Mouse (Mus musculus) E14TG2a.4 (cell line): ENCODE data around the gene Deup1.

Experiments
- H3K27me3 ChIP-seq: 2 replicates; pipeline ENCODE4 v1.6.1; 2014; ENCODE audit warnings: low read length, control low read depth; ENCODE audit not compliant: insufficient read depth
- H3K36me3 ChIP-seq: 2 replicates; pipeline ENCODE4 v1.6.1; 2014; ENCODE audit warnings: low read length, control low read depth; ENCODE audit not compliant: insufficient read depth
- H3K4me1 ChIP-seq: replicated peaks from 2 replicates; pipeline ENCODE4 v1.6.1; 2014; ENCODE audit warnings: low read depth, low read length, control low read depth
- H3K4me3 ChIP-seq: replicated peaks from 2 replicates; pipeline ENCODE4 v1.5.1; 2014; ENCODE audit warnings: mild to moderate bottlenecking, low read length
- H3K9me3 ChIP-seq: 2 replicates; pipeline ENCODE4 v1.6.1; 2014; ENCODE audit warnings: low read length, control low read depth
- CTCF ChIP-seq: conservative IDR thresholded peaks from 2 replicates; pipeline ENCODE4 v1.5.1; 2014; ENCODE audit warnings: low read length
- NANOG ChIP-seq: IDR thresholded peaks from 2 replicates; pipeline ENCODE4 v1.6.1; 2014; ENCODE audit warnings: borderline replicate concordance, low read length, mixed read lengths
- POU5F1 ChIP-seq: IDR thresholded peaks from 2 replicates; pipeline ENCODE4 v1.6.1; 2014; ENCODE audit warnings: low read length, borderline replicate concordance

Gene Deup1

DNA sequence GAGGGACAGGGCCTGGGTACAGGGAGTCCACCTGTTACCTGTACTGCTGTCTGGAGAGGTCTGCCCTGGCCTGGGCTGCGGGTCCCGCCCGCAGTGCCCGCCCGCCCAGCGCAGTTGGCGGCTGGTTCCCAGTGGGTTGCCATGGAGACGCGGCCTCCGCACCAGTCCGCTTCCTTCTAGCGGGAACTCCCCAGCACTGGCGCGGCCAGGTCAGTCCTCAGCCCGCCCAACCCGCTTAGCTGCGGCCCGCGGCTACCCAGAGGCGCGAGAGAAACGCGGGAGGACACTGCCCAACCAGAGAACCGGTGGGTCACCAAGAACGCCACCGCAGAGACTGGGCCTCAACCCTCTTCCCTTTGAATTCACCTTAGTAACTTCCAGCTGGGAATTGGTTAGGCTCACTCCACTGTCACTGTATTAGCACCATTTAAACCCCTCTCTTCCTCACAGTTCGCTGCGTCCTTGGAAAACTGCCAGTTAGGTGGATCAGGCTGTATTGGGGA lies at the start of gene Deup1:
Deup1 (minus strand) TSS at position 149 of the 503 bp plus-strand sequence.
- Histone ChIP-seq H3K9me3 (no peaks in the 10 kb centered on the region), H3K27me3 (peaks cover 18% of the 10 kb centered on the region), H3K36me3 (no peaks in the 10 kb centered on the region), H3K4me1 (peaks cover 14% of the 10 kb centered on the region), H3K4me3 (peak within 1 kb of the TSS; percentile 60)
- TF ChIP-seq POU5F1 (no peak), NANOG (no peak), CTCF (no peak)

DNA sequence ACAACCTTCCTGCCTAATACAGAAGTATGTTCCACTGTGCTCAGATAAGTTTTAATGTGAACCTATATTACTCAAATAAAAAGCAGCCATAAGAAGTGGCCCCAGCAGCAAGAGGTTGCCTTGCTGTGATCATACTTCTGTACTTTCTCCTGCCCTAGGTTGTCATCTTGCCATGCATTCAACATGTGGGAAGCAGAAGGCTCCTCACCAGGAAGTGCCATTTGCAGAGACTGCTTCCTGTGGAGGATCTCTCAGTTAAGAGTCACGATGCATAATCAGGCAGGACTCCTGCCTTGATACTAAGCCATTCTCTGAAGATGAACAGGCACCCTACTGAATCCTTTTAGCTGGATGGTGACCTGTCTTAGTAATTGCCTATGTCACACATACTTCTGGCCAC lies 44.5 kb upstream of the Deup1 start:
- H3K4me3 ChIP-seq, result no peak overlapping the region
- H3K27me3 ChIP-seq, result no peaks in the 10 kb centered on the region
- H3K4me1 ChIP-seq, result no peaks in the 10 kb centered on the region
- TF ChIP-seq CTCF (no peak), NANOG (no peak), POU5F1 (no peak)
- no peaks in the 10 kb centered on the region for H3K9me3 ChIP-seq
- no peaks in the 10 kb centered on the region for H3K36me3 ChIP-seq

DNA sequence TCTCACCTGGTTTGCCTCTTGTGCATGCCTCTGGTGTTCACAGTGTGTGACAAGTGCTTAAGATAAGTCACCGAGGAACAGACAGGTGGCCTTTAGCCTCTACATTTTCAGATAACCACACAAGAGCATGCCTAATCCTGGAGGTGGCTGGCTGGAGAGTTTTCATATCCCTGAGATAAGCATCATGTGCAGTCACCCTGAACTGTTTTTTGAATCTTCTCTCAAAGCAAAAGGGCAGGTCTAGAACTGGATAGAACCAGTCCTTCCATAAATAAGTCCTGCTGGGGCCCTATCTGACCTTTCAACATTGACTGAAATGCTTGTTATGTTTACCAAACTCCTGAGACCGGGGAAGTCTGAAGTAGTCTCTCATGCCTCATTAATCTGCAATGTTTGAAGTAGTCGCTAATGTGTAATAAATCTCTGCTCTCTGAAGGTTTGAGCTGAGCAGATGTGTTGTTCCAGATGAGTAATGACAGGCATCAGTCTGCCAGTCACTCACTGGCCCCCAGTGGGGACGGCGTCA lies 42.3 kb upstream of the Deup1 start:
- Histone ChIP-seq H3K36me3 (no peaks in the 10 kb centered on the region), H3K9me3 (no peaks in the 10 kb centered on the region), H3K4me1 (no peaks in the 10 kb centered on the region), H3K4me3 (no peak overlapping the region), H3K27me3 (no peaks in the 10 kb centered on the region)
- no peak for TF ChIP-seq POU5F1
- TF ChIP-seq NANOG, result no peak
- no peak for TF ChIP-seq CTCF

DNA sequence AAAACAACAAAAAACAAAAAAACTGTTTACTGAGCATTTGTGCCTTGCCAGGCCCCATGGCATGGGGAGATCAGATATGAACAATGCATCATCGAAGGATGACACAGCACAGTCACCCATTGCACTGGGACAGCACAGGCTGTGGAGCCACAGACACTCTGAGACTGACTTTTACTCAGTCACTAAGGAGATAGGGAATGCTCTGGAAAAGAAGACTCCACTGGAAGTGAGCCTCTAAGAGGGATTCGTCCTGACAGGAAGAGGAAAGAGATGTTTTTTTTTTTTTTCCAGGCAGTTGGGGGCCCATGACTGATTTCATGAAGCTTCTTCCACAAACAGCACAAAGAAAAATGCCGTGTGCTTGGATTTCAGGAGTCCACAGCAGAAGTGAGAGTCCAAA lies 41.7 kb upstream of the Deup1 start:
- no peaks in the 10 kb centered on the region for H3K4me1 ChIP-seq
- H3K9me3 ChIP-seq, result no peaks in the 10 kb centered on the region
- H3K36me3 ChIP-seq, result no peaks in the 10 kb centered on the region
- no peak overlapping the region for H3K4me3 ChIP-seq
- no peaks in the 10 kb centered on the region for H3K27me3 ChIP-seq
- TF ChIP-seq NANOG (no peak), CTCF (no peak), POU5F1 (no peak)

DNA sequence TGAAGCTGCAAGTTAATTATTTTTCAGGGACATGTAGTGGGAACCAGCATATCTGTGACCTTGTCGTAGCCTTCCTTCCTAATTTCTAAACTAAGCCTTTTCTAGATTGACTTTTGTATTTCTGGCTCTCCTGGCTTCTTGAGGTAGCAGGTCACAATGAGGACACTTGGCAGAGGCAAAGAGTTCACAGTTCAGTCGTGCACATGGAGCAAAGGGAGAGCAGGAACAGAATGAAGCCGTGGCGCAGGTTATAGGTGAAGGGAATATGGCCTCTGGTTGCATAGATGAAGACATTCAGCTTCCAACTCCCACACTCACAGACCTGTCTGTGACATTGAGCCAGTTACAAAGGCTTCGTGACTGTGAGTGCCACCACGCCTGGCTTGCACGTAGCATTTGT lies 36.9 kb upstream of the Deup1 start:
- Histone ChIP-seq H3K4me3 (no peak overlapping the region), H3K9me3 (peaks cover 8% of the 10 kb centered on the region), H3K27me3 (no peaks in the 10 kb centered on the region), H3K36me3 (no peaks in the 10 kb centered on the region), H3K4me1 (no peaks in the 10 kb centered on the region)
- TF ChIP-seq NANOG (no peak), CTCF (no peak), POU5F1 (no peak)

DNA sequence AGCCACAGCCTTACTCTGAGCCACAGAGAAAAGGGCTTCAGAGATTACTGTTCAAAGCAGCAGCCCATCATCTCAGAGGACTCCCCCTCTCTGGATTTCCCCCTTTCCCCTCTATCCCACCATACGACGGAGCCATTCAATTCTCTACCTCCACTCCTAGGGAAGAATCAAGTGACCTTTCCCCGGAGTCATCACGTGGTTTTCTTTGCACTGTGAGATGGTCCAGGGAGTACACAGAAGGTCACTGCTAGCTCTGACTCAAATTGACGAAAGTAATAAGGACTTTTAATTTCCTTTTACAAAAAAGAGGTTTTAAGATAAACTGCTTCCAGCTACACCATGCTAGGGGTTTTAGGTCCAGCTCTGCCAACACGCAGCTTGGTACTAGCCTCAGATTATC lies 31.3 kb upstream of the Deup1 start:
- no peaks in the 10 kb centered on the region for H3K4me1 ChIP-seq
- peaks cover 14% of the 10 kb centered on the region for H3K9me3 ChIP-seq
- TF ChIP-seq NANOG, result no peak
- no peak for TF ChIP-seq POU5F1
- no peak for TF ChIP-seq CTCF
- no peaks in the 10 kb centered on the region for H3K36me3 ChIP-seq
- no peak overlapping the region for H3K4me3 ChIP-seq
- no peaks in the 10 kb centered on the region for H3K27me3 ChIP-seq

DNA sequence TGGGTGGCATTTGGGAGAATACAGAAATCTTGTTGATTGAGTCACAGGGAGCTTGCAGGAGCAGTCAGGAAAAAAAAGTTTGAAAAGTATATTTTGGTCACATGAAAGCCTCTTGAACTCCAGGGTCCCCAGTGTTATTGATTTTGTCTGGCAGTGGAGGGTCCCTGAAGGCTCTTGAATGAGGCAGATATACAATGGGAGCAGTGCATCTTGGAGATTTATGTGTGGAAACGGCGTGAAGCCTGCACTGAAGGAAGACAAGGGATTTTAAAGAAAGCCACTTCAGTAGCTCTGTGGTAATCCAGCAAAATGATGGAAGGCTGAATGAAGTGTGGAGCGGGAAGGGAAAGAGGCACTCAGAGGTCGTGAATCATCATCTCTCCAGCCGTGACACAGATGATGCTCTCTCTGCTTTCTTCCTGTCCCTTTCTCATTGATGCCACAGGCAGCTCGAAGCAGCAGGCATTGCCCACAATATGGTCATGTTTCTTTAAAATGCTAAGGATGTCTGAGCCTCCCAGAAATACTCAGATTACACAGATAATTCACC lies 30.6 kb upstream of the Deup1 start:
- TF ChIP-seq NANOG, result no peak
- no peak for TF ChIP-seq POU5F1
- TF ChIP-seq CTCF, result no peak
- Histone ChIP-seq H3K4me1 (no peaks in the 10 kb centered on the region), H3K36me3 (no peaks in the 10 kb centered on the region), H3K9me3 (peaks cover 15% of the 10 kb centered on the region), H3K27me3 (no peaks in the 10 kb centered on the region), H3K4me3 (no peak overlapping the region)

DNA sequence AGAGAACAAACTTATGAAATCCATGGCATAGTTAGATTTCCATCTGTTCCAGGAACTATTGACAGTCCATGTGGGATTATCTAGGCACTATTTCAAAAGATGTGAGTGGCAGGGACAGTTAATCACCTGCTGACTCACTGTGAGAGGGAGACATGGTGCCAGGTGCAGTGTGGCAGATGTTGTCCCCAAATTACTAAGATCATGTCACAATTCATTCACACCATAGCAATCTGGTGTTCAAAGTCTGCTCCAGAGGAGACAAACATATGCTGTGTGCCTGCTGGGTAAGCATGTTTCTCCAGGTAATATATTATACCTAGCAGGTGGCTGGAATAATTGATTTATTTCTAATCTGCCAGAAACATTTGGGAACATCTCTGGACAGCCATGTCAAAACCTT lies 25.3 kb upstream of the Deup1 start:
- no peak overlapping the region for H3K4me3 ChIP-seq
- H3K9me3 ChIP-seq, result 0 out of 2 replicates have a peak, but pooled peaks cover 7% of the 10 kb centered on the region
- no peaks in the 10 kb centered on the region for H3K27me3 ChIP-seq
- no peaks in the 10 kb centered on the region for H3K4me1 ChIP-seq
- H3K36me3 ChIP-seq, result no peaks in the 10 kb centered on the region
- TF ChIP-seq POU5F1 (no peak), NANOG (no peak), CTCF (no peak)

DNA sequence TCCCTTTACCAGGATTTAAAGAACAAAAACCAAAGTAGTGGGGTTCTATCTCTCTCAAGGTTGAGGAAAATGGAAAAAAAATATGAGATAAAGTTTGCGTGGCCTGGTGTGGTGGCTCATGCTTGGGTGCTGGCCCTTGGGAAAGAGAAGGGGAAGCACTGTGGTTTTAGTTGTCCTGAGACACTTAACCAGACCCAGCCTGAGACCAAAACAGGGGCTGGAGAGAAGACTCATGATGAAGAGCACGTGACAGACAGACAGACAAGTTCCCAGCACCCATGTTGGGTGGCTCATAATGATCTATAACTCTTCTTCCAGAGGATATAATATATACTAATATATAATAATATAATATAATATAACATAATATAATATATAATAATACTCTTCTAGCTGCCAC lies 22.2 kb upstream of the Deup1 start:
- Histone ChIP-seq H3K4me3 (no peak overlapping the region), H3K4me1 (no peaks in the 10 kb centered on the region), H3K27me3 (no peaks in the 10 kb centered on the region), H3K9me3 (0 out of 2 replicates have a peak, but pooled peaks cover 7% of the 10 kb centered on the region), H3K36me3 (no peaks in the 10 kb centered on the region)
- TF ChIP-seq POU5F1 (no peak), CTCF (no peak), NANOG (no peak)
